Mouse (Mus musculus): ENCODE measurements around the gene Cmtm4. TPM values are rescaled to one million over a fixed set of nuclear protein-coding genes. Genes with fewer than 3 reads are reported as not detected.
A peak's percentile ranks its signal among the peaks of the same experiment; 100 is the strongest.

Gene Cmtm4
- polyA plus RNA-seq, 1 experiment from 2014 or later, result 0.38 TPM

DNA sequence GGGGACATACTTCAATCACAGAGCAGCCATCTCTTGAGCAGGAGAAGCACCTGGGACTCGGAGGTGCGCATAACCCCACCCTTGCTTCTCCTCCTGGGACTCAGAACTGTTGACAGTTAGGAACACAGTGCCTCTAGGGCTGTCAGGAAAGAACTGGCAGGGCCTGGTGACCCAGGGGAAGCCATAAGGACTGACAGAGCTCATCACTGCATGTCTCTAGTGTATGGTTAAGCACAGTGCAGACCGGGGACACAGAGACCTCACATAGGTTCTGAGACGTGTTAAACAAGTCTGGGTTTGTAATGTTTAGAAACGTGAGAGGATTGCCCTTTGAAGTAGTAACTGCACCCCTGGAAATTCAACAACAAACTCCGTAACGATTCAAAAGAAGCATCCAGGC is 8.1 kb downstream of the Cmtm4 start:
- Histone ChIP-seq H3K36me3 (replicated peaks) (no peaks in the 10 kb centered on the region), H3K4me1 (replicated peaks) (peaks cover 5% of the 10 kb centered on the region; the same call in 1 of the 2 replicates), H3K9ac (no peak overlapping the region), H3K9me3 (replicated peaks) (no peaks in the 10 kb centered on the region), H3K4me3 (replicated peaks) (no peak overlapping the region), H3K4me2 (no peak overlapping the region), H3K27ac (replicated peaks) (no peak overlapping the region), H3K27me3 (no peaks in the 10 kb centered on the region)
- WGBS (ENCODE audit: insufficient replicate concordance), result 61% methylated on average over 7 of the region's 7 CpGs
- no peak for ATAC-seq (ENCODE audit: insufficient read depth)

- no peak for ATAC-seq (ENCODE audit: insufficient read depth)
- Histone ChIP-seq H3K9ac (no peak overlapping the region), H3K36me3 (replicated peaks) (no peaks in the 10 kb centered on the region), H3K4me3 (replicated peaks) (no peak overlapping the region), H3K27me3 (no peaks in the 10 kb centered on the region), H3K4me1 (replicated peaks) (peaks cover 5% of the 10 kb centered on the region; the same call in 1 of the 2 replicates), H3K9me3 (replicated peaks) (no peaks in the 10 kb centered on the region), H3K4me2 (no peak overlapping the region), H3K27ac (replicated peaks) (no peak overlapping the region)
- 36% methylated on average over 4 of the region's 4 CpGs for WGBS (ENCODE audit: insufficient replicate concordance)
These were observed 8.9 kb downstream of the Cmtm4 start for GRCm38 (mm10) chr8:104386693-104387092.

GRCm38 (mm10) chr8:104383977-104384376 is 11.6 kb downstream of the Cmtm4 start:
- no peak overlapping the region for H3K4me3 ChIP-seq (replicated peaks)
- peaks cover 5% of the 10 kb centered on the region; the same call in 1 of the 2 replicates for H3K4me1 ChIP-seq (replicated peaks)
- no peak overlapping the region for H3K27ac ChIP-seq (replicated peaks)
- H3K4me2 ChIP-seq, result no peak overlapping the region
- no peaks in the 10 kb centered on the region for H3K27me3 ChIP-seq
- peak; percentile 9; the same call in 1 of the 2 replicates for ATAC-seq (ENCODE audit: insufficient read depth)
- WGBS (ENCODE audit: insufficient replicate concordance), result 48% methylated on average over 3 of the region's 3 CpGs
- H3K36me3 ChIP-seq (replicated peaks), result no peaks in the 10 kb centered on the region
- no peaks in the 10 kb centered on the region for H3K9me3 ChIP-seq (replicated peaks)
- no peak overlapping the region for H3K9ac ChIP-seq

DNA sequence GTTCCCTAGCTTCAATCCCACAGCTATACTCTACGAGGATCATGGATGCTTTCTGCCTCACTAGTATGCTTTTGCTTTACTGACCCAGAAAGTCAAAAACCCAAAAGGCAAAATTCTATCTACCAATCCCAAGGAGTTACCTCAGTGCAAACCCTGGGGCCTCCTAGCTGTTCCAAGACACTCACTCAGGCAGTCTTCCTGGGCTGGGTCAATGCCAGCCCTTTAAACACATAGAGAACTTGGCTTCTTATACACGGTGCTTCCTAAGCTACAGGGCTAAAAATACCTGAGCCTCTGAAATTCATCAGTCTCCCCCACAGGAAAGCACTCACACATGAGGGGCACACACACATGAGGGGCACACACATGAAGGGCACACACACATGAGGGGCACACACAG is 12.3 kb downstream of the Cmtm4 start:
- H3K27ac ChIP-seq (replicated peaks), result no peak overlapping the region
- no peaks in the 10 kb centered on the region for H3K9me3 ChIP-seq (replicated peaks)
- H3K36me3 ChIP-seq (replicated peaks), result no peaks in the 10 kb centered on the region
- ATAC-seq (ENCODE audit: insufficient read depth), result no peak
- no peaks in the 10 kb centered on the region for H3K27me3 ChIP-seq
- peaks cover 5% of the 10 kb centered on the region; the same call in 1 of the 2 replicates for H3K4me1 ChIP-seq (replicated peaks)
- H3K9ac ChIP-seq, result no peak overlapping the region
- no peak overlapping the region for H3K4me3 ChIP-seq (replicated peaks)
- 46% methylated on average over 2 of the region's 2 CpGs for WGBS (ENCODE audit: insufficient replicate concordance)
- no peak overlapping the region for H3K4me2 ChIP-seq

- 70% methylated on average over 5 of the region's 5 CpGs for WGBS (ENCODE audit: insufficient replicate concordance)
These were observed 14.6 kb downstream of the Cmtm4 start for GRCm38 (mm10) chr8:104380961-104381411.

GRCm38 (mm10) chr8:104380269-104380668 is 15.3 kb downstream of the Cmtm4 start:
- ATAC-seq (ENCODE audit: insufficient read depth), result no peak
- peaks cover 10% of the 10 kb centered on the region; the same call in 1 of the 2 replicates for H3K4me1 ChIP-seq (replicated peaks)
- 58% methylated on average over 7 of the region's 7 CpGs for WGBS (ENCODE audit: insufficient replicate concordance)

More at GRCm38 (mm10) chr8:104380961-104381411, 14.6 kb downstream of the Cmtm4 start:
- Histone ChIP-seq H3K9ac (no peak overlapping the region), H3K9me3 (replicated peaks) (no peaks in the 10 kb centered on the region), H3K27me3 (no peaks in the 10 kb centered on the region), H3K4me3 (replicated peaks) (no peak overlapping the region), H3K4me1 (replicated peaks) (peaks cover 5% of the 10 kb centered on the region; the same call in 1 of the 2 replicates), H3K36me3 (replicated peaks) (no peaks in the 10 kb centered on the region), H3K27ac (replicated peaks) (no peak overlapping the region), H3K4me2 (no peak overlapping the region)
- no peak for ATAC-seq (ENCODE audit: insufficient read depth)

GRCm38 (mm10) chr8:104379301-104379836 is 16.2 kb downstream of the Cmtm4 start:
- 76% methylated on average over 10 of the region's 10 CpGs for WGBS (ENCODE audit: insufficient replicate concordance)

More at GRCm38 (mm10) chr8:104380269-104380668, 15.3 kb downstream of the Cmtm4 start:
- H3K9me3 ChIP-seq (replicated peaks), result no peaks in the 10 kb centered on the region
- H3K27ac ChIP-seq (replicated peaks), result no peak overlapping the region
- no peak overlapping the region for H3K9ac ChIP-seq
- no peaks in the 10 kb centered on the region for H3K27me3 ChIP-seq
- no peak overlapping the region for H3K4me3 ChIP-seq (replicated peaks)
- H3K36me3 ChIP-seq (replicated peaks), result no peaks in the 10 kb centered on the region
- H3K4me2 ChIP-seq, result no peak overlapping the region

DNA sequence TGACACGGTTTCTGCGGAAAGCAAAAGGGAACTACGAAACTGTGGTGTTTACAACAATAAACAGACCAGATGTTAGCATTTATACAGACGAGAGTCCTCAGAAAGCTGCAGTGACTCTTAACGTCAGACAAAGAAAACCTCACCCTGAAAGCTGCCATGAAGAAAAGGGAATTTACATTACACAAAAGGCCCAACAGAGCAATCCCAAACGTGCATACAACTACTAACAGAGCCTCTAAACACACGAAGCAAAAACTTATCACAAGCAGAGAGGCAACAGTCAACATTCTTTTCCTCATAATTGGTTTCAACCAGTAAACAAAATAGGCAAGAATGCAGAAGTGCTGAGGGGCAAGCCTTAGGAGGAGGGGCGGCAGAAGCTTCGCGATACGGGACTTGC is 18.9 kb downstream of the Cmtm4 start:
- H3K9ac ChIP-seq, result no peak overlapping the region
- H3K9me3 ChIP-seq (replicated peaks), result no peaks in the 10 kb centered on the region
- no peaks in the 10 kb centered on the region for H3K36me3 ChIP-seq (replicated peaks)
- no peak overlapping the region for H3K4me3 ChIP-seq (replicated peaks)
- H3K4me1 ChIP-seq (replicated peaks), result peaks cover 5% of the 10 kb centered on the region; the same call in 1 of the 2 replicates
- H3K27me3 ChIP-seq, result no peaks in the 10 kb centered on the region
- H3K27ac ChIP-seq (replicated peaks), result no peak overlapping the region
- no peak for ATAC-seq (ENCODE audit: insufficient read depth)
- H3K4me2 ChIP-seq, result no peak overlapping the region
- 68% methylated on average over 11 of the region's 11 CpGs for WGBS (ENCODE audit: insufficient replicate concordance)

More at GRCm38 (mm10) chr8:104379301-104379836, 16.2 kb downstream of the Cmtm4 start:
- peaks cover 9% of the 10 kb centered on the region; the same call in 1 of the 2 replicates for H3K4me1 ChIP-seq (replicated peaks)
- no peak for ATAC-seq (ENCODE audit: insufficient read depth)
- H3K9me3 ChIP-seq (replicated peaks), result no peaks in the 10 kb centered on the region
- no peaks in the 10 kb centered on the region for H3K27me3 ChIP-seq
- no peaks in the 10 kb centered on the region for H3K36me3 ChIP-seq (replicated peaks)
- H3K4me2 ChIP-seq, result no peak overlapping the region
- H3K4me3 ChIP-seq (replicated peaks), result no peak overlapping the region
- H3K9ac ChIP-seq, result no peak overlapping the region
- no peak overlapping the region for H3K27ac ChIP-seq (replicated peaks)

DNA sequence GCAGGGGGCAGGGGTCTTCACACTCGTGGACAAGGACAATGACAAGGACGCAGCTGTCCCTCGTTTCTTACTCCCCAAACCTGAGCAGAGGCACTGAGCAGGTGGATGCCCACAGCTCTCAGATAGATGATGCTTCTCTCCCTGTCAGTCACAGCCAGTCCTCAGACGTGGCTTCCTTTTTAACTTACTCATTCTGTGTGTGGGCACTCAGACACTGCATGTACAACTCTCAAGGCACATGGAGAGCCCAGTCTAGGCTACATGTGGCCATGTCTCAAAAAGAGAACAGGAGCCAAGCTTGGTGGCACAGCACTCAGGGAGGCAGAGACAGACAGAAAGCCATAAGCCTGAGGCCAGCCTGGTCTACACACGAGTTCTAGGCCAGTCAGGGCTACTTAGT is 19.6 kb downstream of the Cmtm4 start:
- ATAC-seq (ENCODE audit: insufficient read depth), result no peak
- Histone ChIP-seq H3K9ac (no peak overlapping the region), H3K4me1 (replicated peaks) (peaks cover 5% of the 10 kb centered on the region; the same call in 1 of the 2 replicates), H3K9me3 (replicated peaks) (no peaks in the 10 kb centered on the region), H3K4me3 (replicated peaks) (no peak overlapping the region), H3K4me2 (no peak overlapping the region), H3K27me3 (no peaks in the 10 kb centered on the region), H3K27ac (replicated peaks) (0 out of 2 replicates have a peak overlapping the region, but pooled peaks have one; percentile 51), H3K36me3 (replicated peaks) (no peaks in the 10 kb centered on the region)
- WGBS (ENCODE audit: insufficient replicate concordance), result 53% methylated on average over 5 of the region's 5 CpGs

DNA sequence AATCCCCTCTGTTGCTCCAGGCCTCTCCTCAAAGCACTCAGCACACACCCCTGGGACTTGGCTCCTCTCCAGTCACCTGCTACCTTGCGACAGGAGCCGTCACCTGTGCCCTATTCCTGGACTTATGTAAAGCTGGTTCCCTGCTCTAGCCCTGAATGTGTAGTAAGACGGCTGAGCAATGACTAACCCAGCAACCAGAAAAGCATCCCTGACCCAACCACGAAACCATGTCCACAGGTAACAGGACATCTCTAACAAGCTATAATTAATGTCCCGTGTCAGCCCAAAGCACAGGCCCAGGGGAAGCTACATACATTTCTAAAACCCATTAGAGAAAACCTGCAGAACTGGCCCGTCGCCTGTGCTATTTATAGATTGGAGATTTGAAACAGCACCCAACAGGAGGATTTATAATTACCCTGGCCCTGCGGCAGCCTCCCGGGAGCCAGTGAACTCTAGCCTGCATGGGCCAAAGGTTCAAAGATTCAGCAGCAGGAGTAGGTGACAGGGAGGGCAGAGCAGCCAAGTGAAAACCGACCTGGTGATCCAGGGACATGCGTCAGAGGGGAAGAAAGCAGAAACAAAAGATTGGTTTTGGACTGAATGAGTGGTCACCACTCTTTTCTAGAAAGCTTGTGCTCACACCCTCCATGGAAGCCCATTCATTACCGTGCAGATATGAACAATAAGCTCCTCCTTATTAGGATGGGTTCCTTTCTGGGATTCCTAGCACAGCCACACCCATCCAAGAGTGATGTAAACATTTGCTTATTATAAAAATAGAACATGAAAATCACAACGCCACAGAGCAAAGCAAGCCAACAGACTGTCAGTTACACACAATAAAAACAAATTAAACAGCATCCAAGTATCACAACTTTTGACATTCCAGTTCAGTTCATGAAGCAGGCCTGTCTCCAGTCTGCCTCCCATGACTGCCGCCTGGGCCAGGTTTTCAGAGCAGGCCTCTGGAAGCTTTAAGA is 20.5 kb downstream of the Cmtm4 start:
- H3K4me1 ChIP-seq (replicated peaks), result peaks cover 5% of the 10 kb centered on the region; the same call in 1 of the 2 replicates
- H3K4me3 ChIP-seq (replicated peaks), result no peak overlapping the region
- ATAC-seq (ENCODE audit: insufficient read depth), result peak; percentile 63
- no peaks in the 10 kb centered on the region for H3K9me3 ChIP-seq (replicated peaks)
- peak overlapping the region; percentile 51; the same call in 1 of the 2 replicates for H3K27ac ChIP-seq (replicated peaks)
- peak overlapping the region; percentile 20; the same call in 1 of the 2 replicates for H3K4me2 ChIP-seq
- no peaks in the 10 kb centered on the region for H3K36me3 ChIP-seq (replicated peaks)
- WGBS (ENCODE audit: insufficient replicate concordance), result 52% methylated on average over 14 of the region's 14 CpGs
- no peak overlapping the region for H3K9ac ChIP-seq
- H3K27me3 ChIP-seq, result no peaks in the 10 kb centered on the region

DNA sequence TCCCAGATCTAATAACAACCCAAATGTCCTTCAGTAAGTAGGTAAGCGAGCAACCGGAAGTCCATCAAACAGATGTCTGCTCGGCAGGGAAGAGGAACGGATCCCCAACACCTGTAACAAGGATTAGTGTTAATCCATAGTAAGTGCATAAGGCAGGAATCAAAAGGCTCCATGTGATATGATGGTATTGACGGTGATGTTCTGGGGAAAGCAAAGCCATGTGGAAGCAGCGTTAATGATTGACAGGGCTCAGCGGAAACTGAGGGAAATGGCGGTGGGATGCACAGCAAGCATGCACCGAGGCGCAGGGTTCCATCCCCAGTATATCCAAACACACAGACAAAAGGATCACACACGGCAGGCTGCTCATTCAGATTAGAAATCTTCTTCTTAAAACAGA is 21.3 kb downstream of the Cmtm4 start:
- WGBS (ENCODE audit: insufficient replicate concordance), result 72% methylated on average over 11 of the region's 11 CpGs
- no peak overlapping the region for H3K4me2 ChIP-seq
- ATAC-seq (ENCODE audit: insufficient read depth), result no peak
- no peak overlapping the region for H3K27ac ChIP-seq (replicated peaks)
- H3K9ac ChIP-seq, result no peak overlapping the region
- no peaks in the 10 kb centered on the region for H3K9me3 ChIP-seq (replicated peaks)
- H3K4me3 ChIP-seq (replicated peaks), result no peak overlapping the region
- H3K4me1 ChIP-seq (replicated peaks), result peaks cover 5% of the 10 kb centered on the region; the same call in 1 of the 2 replicates
- H3K36me3 ChIP-seq (replicated peaks), result no peaks in the 10 kb centered on the region
- H3K27me3 ChIP-seq, result no peaks in the 10 kb centered on the region

Measured in liver, embryonic 15.5 days (tissue).